Mouse (Mus musculus): ENCODE measurements around the gene Incenp. TPM values are rescaled to one million over a fixed set of nuclear protein-coding genes. Genes with fewer than 3 reads are reported as not detected.
A peak's percentile ranks its signal among the peaks of the same experiment; 100 is the strongest.
"Not testable (repeated sequence)": the region's sequence is repeated elsewhere in the genome, so short reads cannot be mapped to it uniquely, and the experiment has no call there.

Incenp gene
- total RNA-seq (2021) = 10 to 100 TPM; 14.0 to 14.1 TPM

GRCm38 (mm10) chr19:9899072-9899779 lies at the start of gene Incenp:
Gene Incenp, minus strand, starts transcription at chr19:9899551.
- DNase-seq = peak; percentile 90 to 94

DNA sequence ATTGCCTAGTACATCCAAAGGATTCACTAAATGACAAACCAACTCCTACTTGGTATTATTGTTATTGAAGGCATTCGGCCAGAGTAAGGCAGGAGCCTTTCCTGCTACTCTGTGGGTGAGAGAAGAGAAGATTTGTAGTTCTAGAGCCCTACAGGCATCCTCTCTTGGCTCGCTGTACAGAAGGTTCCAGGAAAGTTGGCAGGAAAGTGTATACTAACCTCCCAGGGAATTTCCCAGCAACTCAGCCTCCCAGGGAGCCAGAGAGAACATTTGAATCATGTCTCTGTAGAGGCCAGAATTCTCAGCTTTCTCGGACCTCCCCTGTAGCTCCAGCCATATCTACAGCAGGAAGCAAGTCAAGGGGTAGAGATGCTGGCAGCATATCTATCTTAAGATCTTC lies 47.6 kb upstream of the Incenp start:
- no peak for DNase-seq

DNA sequence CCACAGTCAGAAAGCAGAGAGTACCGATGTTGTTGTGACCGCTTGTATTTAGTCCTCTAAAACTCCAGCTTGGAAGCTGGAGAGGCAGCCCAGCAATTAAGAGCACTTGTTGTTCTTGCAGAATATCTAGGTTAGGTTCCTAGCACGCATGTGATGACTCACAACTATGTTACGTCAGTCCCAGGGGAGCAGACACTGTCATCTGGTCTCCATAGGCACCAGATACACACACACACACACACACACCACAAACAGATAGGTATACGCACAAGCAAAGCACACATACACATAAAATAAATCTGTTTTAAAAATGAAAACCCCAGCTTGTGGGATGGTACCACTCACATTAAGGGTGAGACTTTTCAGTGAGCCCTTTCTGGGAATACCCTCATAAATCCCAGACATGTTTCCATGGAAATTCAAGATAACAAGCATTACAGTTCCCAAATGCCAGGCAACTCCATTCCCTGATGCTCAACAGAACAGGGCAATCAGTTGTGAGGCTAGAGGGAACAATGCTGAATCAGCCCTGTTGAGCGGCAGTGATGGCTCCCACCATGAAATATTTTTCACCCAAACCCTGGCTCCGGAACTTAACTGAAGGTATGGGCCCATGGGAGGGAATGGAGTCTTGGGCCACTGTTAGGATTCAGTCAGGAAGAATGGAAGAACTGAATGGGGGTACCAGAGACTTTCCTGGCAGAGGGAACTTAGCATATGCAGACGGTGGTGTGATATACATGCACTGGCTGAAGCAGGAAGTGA lies 46.6 kb upstream of the Incenp start:
- no peak for DNase-seq

DNA sequence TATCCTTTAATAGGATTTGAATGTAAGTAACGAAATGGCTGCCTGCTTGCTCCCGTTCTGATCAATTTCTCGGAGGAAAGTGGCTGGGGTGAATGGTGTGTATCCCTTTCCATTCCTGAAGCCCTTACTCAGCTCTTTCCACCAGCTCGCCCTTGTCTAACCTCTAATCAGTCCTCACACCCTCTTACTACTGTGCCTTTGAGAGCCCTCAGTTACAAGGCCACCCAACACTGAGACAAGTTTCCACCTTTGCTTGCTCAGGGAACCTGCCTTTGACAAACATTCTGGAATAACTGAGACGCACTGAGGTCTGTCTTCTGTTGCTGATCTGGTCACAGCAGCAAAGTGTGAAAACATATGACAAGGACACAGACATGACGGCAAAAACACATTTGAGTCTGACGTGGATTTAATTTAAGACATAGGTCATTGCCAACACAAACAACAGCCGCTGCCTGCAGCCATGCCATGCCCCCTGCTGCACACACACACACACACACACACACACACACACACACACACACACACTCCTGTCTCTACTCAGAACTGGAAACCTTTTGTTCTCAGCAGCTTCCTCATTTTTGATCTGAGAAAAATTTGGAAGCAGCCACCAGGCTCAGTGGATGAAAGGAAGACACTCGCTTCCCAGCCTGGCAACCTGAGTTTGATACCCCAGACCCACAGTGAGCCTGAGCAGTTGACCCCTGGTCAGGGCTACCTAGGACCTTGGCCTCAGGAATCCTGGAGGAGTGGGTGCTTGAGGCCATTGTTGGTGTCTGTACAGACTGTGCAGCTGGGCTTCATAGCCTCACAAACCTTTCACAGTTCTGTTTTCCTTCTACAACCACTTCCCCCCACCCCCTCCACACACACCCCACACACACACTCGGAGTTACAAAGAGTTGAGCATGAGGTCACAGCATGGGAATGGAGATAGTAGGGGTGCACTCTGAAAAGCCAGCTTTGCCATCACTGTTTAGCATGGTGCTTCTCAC lies 43.5 kb upstream of the Incenp start:
- DNase-seq = no peak

DNA sequence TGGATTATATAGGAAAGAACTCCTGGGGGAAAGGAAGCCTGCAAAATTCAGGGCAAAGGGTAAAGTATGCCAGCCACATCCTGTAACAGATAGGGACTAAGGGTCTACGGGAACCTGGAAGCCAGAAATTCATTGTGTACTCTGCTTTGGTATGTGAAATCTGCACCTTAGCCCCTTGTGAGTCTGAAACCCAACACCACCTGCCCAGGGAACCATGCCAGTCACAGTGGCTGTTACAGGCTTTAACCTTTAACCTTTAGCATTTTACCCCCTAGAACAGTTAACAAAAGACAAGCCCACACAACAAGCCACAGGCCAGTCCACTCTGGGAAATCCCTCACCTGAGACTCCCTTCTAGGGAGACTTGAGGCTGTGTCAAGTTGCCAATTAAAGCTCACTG lies 42.5 kb upstream of the Incenp start:
- no peak for DNase-seq

DNA sequence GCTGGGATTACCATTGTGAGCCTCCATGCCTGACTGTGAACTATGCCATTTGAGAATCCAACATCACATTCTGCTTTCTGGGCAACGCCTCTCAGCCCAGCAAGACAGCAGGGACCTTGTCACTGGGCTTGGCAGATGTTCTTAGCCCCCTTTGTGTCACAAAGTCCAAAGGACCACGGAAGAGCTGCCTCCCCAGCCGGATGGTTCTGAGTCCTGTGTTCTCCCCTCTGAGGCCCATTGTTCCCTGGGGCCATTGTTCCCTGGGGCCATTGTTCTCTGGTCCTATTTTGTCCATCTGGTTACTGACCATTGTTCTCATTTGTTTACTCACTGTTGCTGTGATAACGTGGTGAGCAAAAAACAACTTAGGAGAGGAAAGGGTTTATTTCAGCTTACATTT lies 41.6 kb upstream of the Incenp start:
- DNase-seq = no peak

DNA sequence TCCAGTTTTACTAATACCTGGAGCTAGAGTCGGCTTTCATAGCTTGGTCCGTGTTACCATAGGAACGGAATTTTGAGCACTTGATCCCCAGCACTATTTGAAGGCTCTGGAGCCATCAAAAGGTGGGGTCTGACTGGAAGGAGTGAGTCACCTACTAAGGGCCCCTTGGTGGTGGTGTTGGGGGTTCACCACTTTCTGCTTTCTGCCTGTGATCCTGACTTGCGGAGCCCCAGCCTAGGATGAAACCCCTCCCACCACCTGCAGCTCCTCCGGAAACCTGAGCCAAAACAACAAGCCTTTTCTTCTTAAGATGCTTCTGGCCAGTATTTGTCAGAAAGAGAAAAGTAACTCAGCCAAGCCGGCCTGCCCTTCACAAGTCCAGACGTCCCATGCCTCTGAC lies 40.5 kb upstream of the Incenp start:
- no peak for DNase-seq

- no peak for DNase-seq
Observed at GRCm38 (mm10) chr19:9938824-9939303, 39.5 kb upstream of the Incenp start.

- no peak for DNase-seq
Observed at GRCm38 (mm10) chr19:9938156-9938823, 38.9 kb upstream of the Incenp start.

- no peak for DNase-seq
Observed at GRCm38 (mm10) chr19:9937428-9937827, 38.1 kb upstream of the Incenp start.

GRCm38 (mm10) chr19:9936579-9936978 lies 37.2 kb upstream of the Incenp start:
- no peak for DNase-seq

GRCm38 (mm10) chr19:9933908-9934307 lies 34.6 kb upstream of the Incenp start:
- DNase-seq = no peak

GRCm38 (mm10) chr19:9931167-9931607 lies 31.8 kb upstream of the Incenp start:
- DNase-seq = not testable (repeated sequence)

DNA sequence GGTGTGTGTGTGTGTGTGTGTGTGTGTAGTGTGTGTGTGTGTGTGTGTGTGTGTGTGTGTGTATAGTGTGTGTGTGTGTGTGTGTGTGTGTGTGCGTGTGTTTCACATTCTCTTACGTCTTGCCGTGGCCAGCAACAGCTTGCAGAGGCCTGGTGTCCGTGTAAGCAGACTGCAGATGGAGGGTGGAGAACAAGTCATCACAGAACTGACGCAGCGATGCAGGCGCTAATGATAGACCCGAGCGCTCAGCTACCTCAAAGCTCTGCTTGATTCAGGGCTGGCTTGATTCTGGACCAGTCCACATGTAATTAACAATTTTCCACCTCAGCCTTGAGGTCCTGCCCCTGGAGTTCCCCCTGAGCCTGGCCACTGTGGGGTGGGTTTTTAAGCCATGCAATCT lies 28.7 kb upstream of the Incenp start:
- no peak for DNase-seq

- no peak for DNase-seq
Observed at GRCm38 (mm10) chr19:9924769-9925272, 25.5 kb upstream of the Incenp start.

DNA sequence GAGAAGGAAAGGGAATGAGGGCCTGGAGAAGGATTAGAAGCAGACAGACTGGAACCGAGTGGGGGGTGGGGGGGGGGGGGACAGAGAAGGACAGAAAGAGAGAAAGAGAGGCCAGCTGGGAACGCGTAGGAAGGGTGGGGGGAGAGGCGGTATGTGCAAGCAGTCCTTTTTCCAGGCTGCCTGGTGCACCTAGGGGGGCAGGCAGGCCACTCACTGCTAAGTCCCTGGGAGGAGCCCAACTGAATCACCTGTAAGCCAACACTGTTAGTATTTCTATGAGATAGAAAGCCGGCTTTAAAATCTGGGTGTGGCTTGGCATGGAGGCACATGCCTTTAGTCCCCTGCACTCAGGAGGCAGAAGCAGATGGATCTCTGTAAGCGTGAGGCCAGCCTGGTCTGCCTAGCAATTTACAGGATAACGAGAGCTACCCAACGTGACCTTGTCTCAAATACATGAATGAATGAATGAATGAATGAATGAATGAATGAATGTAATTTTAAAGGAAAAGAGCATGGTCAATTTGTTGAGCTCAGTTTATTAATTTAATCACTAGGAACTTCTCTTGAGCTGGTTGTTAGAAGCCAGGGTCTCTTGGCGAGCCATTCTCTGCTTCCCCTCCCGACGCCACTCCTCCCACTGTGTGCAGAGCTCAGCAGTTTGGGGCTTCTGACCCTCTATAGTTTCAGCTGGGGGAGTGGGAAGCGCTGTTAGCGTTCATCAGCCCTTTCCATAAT lies 24.9 kb upstream of the Incenp start:
- no peak for DNase-seq

DNA sequence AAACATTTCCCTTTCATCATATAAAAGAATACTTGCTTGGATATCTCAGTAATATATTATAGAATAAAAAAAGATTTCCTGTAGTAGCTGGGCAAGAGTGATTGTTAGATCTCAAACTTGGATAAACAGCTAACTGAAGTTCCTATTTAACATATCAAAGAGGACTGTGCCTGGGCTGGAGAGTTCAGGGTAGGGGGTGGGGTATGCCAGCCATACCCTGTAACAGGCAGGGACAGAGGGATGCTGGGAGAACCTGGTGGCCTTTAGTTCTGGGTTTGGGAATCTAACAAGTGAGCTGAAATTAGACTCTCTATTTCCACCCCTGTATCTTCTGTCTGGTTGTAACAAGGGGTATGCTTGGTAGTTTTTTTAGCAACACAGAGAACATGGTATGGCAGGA lies 23.7 kb upstream of the Incenp start:
- no peak for DNase-seq

DNA sequence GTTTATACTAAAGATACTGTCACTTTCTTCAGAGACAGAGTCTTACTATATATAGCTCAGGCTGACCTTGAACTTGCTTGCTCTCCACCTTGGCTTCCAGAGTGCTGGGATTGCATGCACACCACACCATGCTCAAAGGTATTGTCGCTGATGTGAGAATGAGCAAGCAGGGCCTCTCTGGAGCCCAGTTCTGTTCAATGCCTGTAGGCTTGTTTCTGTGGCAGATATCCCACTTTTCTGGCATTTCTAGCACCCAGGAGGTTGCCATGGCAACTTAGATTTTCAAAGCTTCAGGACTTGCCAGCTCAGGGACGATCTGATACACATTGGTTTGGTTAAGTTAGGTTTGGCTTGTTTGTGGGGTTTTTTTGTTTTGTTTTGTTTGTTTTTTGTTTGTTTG lies 22.9 kb upstream of the Incenp start:
- peak; percentile 65 to 69 for DNase-seq

DNA sequence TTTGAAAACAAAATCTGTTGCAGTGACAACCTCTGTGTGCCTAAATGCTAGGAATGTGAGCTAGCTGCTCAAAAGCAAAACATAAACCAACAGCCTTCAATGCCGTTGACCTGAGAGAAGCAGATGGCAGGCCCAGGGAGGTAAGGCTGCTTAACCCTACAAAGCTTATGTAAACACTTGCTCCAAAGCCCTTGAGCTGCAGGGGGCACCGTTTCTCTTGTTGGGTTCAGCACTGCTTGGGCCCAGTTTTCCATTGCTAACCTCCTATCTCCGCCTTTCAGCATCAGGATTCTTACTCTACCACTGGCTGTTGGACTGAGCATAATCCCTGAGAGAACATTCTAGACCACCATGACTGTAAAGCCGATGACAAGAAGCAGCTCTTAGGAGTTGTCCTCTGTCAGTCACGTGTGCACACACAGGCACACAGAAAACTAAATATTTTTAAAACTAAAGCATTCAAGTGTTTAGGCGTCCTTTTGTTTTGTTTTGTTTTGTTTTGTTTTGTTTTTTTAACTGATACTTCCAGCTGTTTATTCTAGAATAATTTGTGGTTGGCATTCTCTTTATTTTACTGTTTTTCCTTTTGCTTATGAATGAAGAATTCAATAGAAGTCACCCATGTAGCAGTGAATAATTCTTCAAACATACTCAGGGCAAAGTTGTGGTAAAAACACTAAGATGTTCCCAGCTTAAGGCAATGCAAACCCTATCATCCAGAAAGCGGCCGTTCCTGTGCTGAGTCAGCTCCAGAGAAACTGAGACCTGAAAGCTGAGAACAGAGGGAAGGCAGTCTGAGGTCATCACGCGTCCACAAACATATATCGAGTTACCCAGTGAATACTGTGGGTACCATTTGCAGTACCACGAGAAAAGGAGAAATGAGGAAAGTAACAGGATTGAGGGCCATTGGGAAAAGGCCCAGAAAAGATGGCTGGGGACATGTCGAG lies 21.8 kb upstream of the Incenp start:
- peak; percentile 50 to 62 for DNase-seq
